Mouse (Mus musculus): ENCODE results near the gene Imp3. TPM values are rescaled to one million over a fixed set of nuclear protein-coding genes. Genes with fewer than 3 reads are reported as not detected.

The Imp3 gene
- polyA plus RNA-seq, 1 experiment from 2014 or later: 71.1 TPM

DNA sequence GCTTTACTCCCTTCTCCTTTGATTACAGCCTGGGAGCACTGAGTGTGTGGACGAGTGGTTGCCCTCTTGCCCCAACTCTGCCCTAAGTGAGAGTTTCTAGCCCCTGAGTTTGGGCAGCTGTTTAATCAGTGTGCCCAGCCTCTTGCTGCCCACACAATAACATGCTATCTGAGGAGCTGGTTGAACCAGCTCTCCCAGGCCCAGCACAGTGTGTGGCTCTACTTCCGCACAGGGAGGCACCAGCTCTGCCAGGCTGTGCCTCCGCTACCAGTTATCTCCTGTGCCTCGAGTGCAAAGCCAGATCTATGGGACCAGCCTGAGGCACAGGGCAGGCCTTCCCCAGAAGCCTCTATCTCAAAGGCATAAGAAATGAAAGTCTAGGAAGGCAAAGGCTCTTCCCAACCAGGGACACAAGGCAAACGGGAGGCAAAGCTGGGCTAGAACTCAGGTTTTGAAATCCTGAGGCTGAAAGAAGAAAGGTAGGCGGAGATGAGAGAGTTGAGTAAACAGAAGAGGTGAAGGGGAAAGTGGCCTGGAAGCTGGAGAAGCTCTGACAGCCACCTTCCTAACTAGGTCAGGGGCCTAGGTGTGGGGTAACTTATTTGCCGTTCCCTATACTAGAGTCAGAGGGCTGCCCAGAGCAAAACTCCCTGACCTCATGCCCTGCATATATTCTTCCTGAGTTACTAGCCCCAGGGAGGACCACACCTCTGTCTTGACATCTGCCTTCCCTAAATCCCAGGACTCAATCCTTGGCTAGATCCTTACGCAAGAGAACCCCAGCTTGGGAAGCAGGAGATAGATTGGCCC lies 13.2 kb upstream of the Imp3 start:
- Histone ChIP-seq H3K9ac (no peak overlapping the region), H3K4me1 (peaks cover 43% of the 10 kb centered on the region), H3K9me3 (replicated peaks) (no peaks in the 10 kb centered on the region), H3K27me3 (replicated peaks) (peaks cover 18% of the 10 kb centered on the region; the same call in 1 of the 2 replicates), H3K4me3 (peak overlapping the region; percentile 5; the same call in 1 of the 2 replicates), H3K27ac (no peak overlapping the region), H3K36me3 (peaks cover 15% of the 10 kb centered on the region), H3K4me2 (peak overlapping the region; percentile 29)
- WGBS (ENCODE audit: insufficient replicate concordance): 58% methylated on average over 8 of the region's 8 CpGs
- no peak for ATAC-seq

GRCm38 (mm10) chr9:56924651-56925027 lies 12.6 kb upstream of the Imp3 start:
- Histone ChIP-seq H3K36me3 (peaks cover 15% of the 10 kb centered on the region), H3K4me2 (peak overlapping the region; percentile 29), H3K9me3 (replicated peaks) (no peaks in the 10 kb centered on the region), H3K27me3 (replicated peaks) (peaks cover 23% of the 10 kb centered on the region; the same call in 1 of the 2 replicates), H3K4me3 (peak overlapping the region; percentile 16; the same call in 1 of the 2 replicates), H3K9ac (no peak overlapping the region), H3K27ac (0 out of 2 replicates have a peak overlapping the region, but pooled peaks have one; percentile 36), H3K4me1 (peaks cover 43% of the 10 kb centered on the region)
- WGBS (ENCODE audit: insufficient replicate concordance): 15% methylated on average over 7 of the region's 7 CpGs
- ATAC-seq: no peak

GRCm38 (mm10) chr9:56925291-56926024 lies 11.8 kb upstream of the Imp3 start:
- H3K4me2 ChIP-seq: peak overlapping the region; percentile 29
- H3K36me3 ChIP-seq: peaks cover 15% of the 10 kb centered on the region
- H3K9me3 ChIP-seq (replicated peaks): no peaks in the 10 kb centered on the region
- H3K4me3 ChIP-seq: peak overlapping the region; percentile 16; the same call in 1 of the 2 replicates
- H3K27ac ChIP-seq: peak overlapping the region; percentile 36; the same call in 1 of the 2 replicates
- ATAC-seq: no peak
- no peak overlapping the region for H3K9ac ChIP-seq
- peaks cover 43% of the 10 kb centered on the region for H3K4me1 ChIP-seq
- WGBS (ENCODE audit: insufficient replicate concordance): 84% methylated on average over 26 of the region's 26 CpGs
- peaks cover 31% of the 10 kb centered on the region for H3K27me3 ChIP-seq (replicated peaks)

DNA sequence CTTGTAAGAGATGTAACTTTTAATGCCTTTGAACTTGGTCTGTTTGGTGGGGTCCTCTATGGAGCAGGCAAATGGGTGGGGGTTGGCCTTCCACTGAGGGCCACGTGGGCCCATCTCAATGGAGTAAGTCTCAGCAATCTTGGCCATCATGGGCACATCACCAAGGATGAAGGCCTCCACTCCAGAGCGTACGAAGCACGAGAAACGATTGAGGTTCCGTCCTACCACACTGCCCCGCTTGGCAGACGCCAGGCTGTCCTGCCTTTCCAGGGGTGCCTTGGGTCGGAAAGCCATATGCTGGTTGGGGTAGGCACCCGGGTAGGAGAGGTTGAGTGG lies 11.3 kb upstream of the Imp3 start:
- WGBS (ENCODE audit: insufficient replicate concordance): 81% methylated on average over 10 of the region's 10 CpGs
- Histone ChIP-seq H3K9me3 (replicated peaks) (no peaks in the 10 kb centered on the region), H3K4me3 (no peak overlapping the region), H3K27ac (no peak overlapping the region), H3K4me1 (peaks cover 43% of the 10 kb centered on the region), H3K27me3 (replicated peaks) (peaks cover 35% of the 10 kb centered on the region), H3K9ac (no peak overlapping the region), H3K36me3 (peaks cover 15% of the 10 kb centered on the region), H3K4me2 (peak overlapping the region; percentile 86; the same call in 1 of the 2 replicates)
- ATAC-seq: no peak

GRCm38 (mm10) chr9:56926387-56926786 lies 10.9 kb upstream of the Imp3 start:
- no peak for ATAC-seq
- Histone ChIP-seq H3K27me3 (replicated peaks) (peaks cover 39% of the 10 kb centered on the region), H3K36me3 (peaks cover 11% of the 10 kb centered on the region), H3K4me2 (peak overlapping the region; percentile 86), H3K4me1 (peaks cover 43% of the 10 kb centered on the region), H3K9me3 (replicated peaks) (no peaks in the 10 kb centered on the region), H3K9ac (no peak overlapping the region), H3K4me3 (no peak overlapping the region), H3K27ac (no peak overlapping the region)
- WGBS (ENCODE audit: insufficient replicate concordance): 60% methylated on average over 10 of the region's 10 CpGs

DNA sequence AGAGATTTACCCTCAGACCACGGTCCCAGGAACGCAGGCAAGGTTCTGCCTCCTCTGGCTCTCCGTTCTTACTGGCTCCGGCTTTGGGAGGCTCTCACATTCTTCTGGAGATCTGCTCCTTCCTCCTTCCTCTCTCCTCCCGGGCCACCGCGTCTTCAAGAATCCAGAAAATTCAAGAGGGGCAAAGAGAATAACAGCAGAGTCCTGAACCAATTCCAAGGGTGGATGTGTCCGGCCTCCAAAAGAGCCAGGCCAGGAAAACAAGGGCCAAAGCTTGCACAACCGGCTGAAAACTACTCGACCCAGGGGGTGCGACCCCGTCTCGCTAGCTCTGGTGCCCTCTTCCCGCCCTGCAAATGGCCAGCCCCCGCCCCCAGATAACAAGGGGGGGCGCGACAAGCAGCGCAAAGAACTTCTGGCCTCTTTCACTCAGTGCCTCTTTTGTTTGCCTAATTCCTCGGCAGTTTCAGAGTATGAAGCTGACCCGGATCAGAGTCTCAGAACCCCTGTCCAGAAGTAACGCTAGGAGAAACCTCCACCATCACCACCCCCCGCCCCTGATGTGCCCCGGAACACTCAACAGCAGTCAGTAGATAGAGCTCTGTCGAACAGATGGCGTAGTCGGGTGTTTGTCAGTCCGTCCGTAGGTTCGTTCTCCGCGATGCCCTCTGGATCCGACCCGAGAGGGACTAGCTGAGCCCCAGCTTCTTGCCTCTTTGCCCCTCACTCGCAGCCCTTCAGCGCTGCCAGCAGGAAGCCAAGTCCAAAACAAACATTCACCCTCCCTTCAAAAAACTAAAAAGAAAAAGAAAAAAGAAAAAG lies 9.9 kb upstream of the Imp3 start:
- Histone ChIP-seq H3K4me1 (peaks cover 43% of the 10 kb centered on the region), H3K9ac (peak overlapping the region; percentile 70), H3K9me3 (replicated peaks) (no peaks in the 10 kb centered on the region), H3K4me2 (peak overlapping the region; percentile 86), H3K27ac (peak overlapping the region; percentile 73), H3K4me3 (peak overlapping the region; percentile 67), H3K36me3 (peaks cover 1% of the 10 kb centered on the region; the same call in 1 of the 2 replicates), H3K27me3 (replicated peaks) (peaks cover 41% of the 10 kb centered on the region)
- 3% methylated on average over 35 of the region's 35 CpGs for WGBS (ENCODE audit: insufficient replicate concordance)
- 0 out of 2 replicates have a peak, but pooled peaks have one; percentile 14 for ATAC-seq

DNA sequence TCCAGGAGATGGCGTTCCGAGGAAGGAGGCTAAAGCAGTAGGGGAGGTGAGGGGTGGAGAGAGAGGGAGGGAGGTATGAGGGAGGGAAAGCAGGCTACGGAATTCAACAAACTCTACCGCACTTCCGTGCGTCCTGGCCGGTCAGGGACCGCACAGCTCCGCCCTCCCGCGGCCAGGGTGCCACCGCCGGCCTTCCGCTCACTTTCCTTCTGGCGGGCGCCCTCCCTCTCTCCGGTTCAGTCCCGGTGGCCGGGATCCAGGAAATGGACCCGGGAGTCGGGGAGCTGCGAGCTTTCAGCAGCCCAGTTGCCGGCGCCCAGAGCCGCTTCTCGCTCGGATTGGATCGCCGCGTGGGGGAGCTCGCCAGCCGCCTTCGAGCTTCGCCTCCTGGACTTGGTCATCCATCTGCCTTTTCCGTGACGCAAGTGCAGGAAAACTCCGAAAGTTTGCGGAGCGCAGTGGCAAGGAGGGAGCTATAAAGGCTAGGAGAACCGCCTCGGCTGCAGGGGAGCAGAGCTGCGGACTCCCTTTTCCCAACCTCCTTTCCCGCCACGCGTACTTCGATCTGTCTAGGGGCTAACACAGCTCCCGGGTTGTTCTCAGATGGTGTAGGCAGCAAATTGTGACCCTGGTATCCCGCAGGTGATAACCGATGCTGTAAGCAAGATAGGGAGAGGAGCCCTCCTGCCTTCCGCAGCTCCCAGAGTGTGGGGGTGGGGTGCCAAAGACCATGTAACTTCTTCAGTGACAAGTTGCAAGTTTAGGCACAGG lies 9.0 kb upstream of the Imp3 start, which contains the start of gene Snx33:
Gene Snx33, minus strand, starts transcription at position 331 of the 771 bp plus-strand sequence.
- WGBS (ENCODE audit: insufficient replicate concordance): 1% methylated on average over 49 of the region's 50 CpGs
- peaks cover 43% of the 10 kb centered on the region for H3K4me1 ChIP-seq
- H3K4me3 ChIP-seq: peak within 1 kb of the TSS; percentile 67
- peaks cover 47% of the 10 kb centered on the region for H3K27me3 ChIP-seq (replicated peaks)
- H3K9ac ChIP-seq: peak within 1 kb of the TSS; percentile 70
- ATAC-seq: peak; percentile 78
- no peaks in the 10 kb centered on the region for H3K36me3 ChIP-seq
- peak within 1 kb of the TSS; percentile 73 for H3K27ac ChIP-seq
- no peaks in the 10 kb centered on the region for H3K9me3 ChIP-seq (replicated peaks)
- peak within 1 kb of the TSS; percentile 86 for H3K4me2 ChIP-seq

DNA sequence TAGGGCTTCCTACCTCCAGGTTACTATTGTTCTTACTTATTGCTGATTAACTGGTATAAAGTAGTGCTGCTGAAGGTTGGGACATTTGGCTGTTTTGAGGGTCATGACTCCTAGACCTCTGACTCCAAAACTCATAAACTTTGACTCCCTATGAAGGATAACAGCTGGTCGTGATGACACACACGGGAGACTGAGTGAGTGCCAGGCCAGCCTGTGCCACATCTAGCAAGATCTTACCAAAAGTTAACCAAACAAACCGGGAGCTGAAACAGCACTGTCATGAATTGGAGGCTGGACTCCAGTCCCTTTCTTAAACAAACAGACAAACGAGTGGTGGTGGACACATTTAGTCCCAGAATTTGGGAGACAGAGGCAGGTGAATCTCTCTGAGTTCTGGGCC lies 7.8 kb upstream of the Imp3 start:
- Histone ChIP-seq H3K27me3 (replicated peaks) (peaks cover 47% of the 10 kb centered on the region), H3K9me3 (replicated peaks) (no peaks in the 10 kb centered on the region), H3K4me3 (no peak overlapping the region), H3K4me1 (peaks cover 37% of the 10 kb centered on the region), H3K4me2 (no peak overlapping the region), H3K36me3 (no peaks in the 10 kb centered on the region), H3K27ac (no peak overlapping the region), H3K9ac (no peak overlapping the region)
- WGBS (ENCODE audit: insufficient replicate concordance): 41% methylated on average over 4 of the region's 4 CpGs
- ATAC-seq: no peak

DNA sequence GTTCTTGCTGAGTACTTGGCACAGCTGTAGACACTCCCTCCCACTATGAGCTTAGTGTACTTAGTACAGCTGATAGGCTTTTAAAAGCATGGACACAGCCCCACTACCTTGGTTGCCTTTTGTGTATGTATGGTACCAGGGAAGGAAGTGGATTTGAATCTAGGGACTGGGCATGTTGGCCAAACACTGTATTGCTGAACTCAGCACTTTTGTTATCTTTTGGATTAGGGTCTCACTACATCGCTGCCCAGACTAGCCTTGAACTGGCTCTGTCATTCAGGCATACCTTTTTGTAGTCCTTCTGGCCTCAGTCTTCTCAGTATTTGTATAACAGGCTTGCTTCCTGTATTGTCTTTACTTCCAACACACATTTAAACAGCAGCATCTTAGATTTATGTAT lies 6.7 kb upstream of the Imp3 start:
- H3K9me3 ChIP-seq (replicated peaks): no peaks in the 10 kb centered on the region
- 45% methylated on average over 1 of the region's 1 CpGs for WGBS (ENCODE audit: insufficient replicate concordance)
- no peak overlapping the region for H3K4me3 ChIP-seq
- H3K9ac ChIP-seq: no peak overlapping the region
- H3K36me3 ChIP-seq: no peaks in the 10 kb centered on the region
- peaks cover 47% of the 10 kb centered on the region for H3K27me3 ChIP-seq (replicated peaks)
- ATAC-seq: no peak
- no peak overlapping the region for H3K4me2 ChIP-seq
- H3K4me1 ChIP-seq: peaks cover 28% of the 10 kb centered on the region
- no peak overlapping the region for H3K27ac ChIP-seq

GRCm38 (mm10) chr9:56936861-56937222 lies 433 bp upstream of the Imp3 start:
- ATAC-seq: no peak
- Histone ChIP-seq H3K9me3 (replicated peaks) (no peaks in the 10 kb centered on the region), H3K4me1 (peaks cover 27% of the 10 kb centered on the region), H3K27ac (peak overlapping the region; percentile 88; the same call in 1 of the 2 replicates), H3K9ac (peak overlapping the region; percentile 68), H3K4me3 (peak overlapping the region; percentile 94), H3K27me3 (replicated peaks) (peaks cover 6% of the 10 kb centered on the region; the same call in 1 of the 2 replicates), H3K36me3 (peaks cover 8% of the 10 kb centered on the region; the same call in 1 of the 2 replicates), H3K4me2 (peak overlapping the region; percentile 95)
- WGBS (ENCODE audit: insufficient replicate concordance): 10% methylated on average over 6 of the region's 6 CpGs

DNA sequence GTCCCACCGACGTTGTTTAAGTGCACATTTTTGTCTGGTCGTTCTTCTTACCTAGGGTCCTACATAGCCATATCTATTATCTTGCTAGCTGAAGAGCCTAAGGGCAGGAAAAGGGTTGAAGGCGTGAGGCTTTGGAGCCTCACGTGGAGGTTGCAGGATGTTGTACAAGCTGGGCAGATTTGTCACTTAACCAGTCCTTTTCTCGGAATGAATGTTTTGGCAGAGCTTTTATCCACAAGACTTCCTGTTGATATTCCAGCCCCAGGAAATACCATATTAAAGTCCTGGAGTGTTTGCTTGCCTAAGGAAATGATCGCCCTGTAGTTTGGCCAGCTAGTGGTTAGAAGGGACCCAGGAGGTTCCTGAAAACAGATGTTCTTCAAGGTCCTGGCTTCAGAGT lies 1.1 kb downstream of the Imp3 start:
- 2% methylated on average over 7 of the region's 7 CpGs for WGBS (ENCODE audit: insufficient replicate concordance)
- ATAC-seq: no peak
- Histone ChIP-seq H3K36me3 (peaks cover 13% of the 10 kb centered on the region; the same call in 1 of the 2 replicates), H3K9me3 (replicated peaks) (no peaks in the 10 kb centered on the region), H3K4me1 (peaks cover 27% of the 10 kb centered on the region), H3K4me3 (peak overlapping the region; percentile 94), H3K9ac (peak overlapping the region; percentile 85), H3K27ac (peak overlapping the region; percentile 88), H3K4me2 (peak overlapping the region; percentile 95), H3K27me3 (replicated peaks) (no peaks in the 10 kb centered on the region)

All from liver, embryonic 12.5 days (tissue).